In the genomic region with DNA sequence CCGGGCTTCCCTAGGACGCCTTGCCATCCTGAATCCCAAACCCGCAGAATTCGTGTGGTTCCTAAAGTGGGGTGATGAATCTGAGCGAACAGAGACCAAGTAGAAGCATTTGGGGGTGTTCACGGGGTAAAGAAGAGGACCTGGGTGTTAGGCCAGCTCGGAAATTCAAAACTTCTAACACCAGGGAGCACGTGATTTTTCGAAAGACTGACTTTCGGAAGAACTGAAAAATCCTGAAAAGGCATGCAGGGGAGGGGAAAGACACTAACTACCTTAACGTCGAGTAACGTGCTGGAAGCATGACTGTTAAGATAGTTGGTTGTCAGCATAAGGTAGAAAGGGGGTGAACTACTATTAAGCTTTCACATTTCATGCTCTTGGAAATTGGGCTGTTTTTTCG, we compare ENCODE assay signal across 8 mouse cellular contexts. TPM values are rescaled to one million over a fixed set of nuclear protein-coding genes. Genes with fewer than 3 reads are reported as not detected.
A peak's percentile ranks its signal among the peaks of the same experiment; 100 is the strongest.
DNase-seq lines count a peak whose midpoint lies in the region; ATAC-seq lines count a peak whose summit lies in the region.

No protein-coding gene starts in this region.

- no peaks in the 10 kb centered on the region for H3K36me3 ChIP-seq in liver, embryonic 13.5 days

- peaks cover 41% of the 10 kb centered on the region for H3K4me1 ChIP-seq in liver, embryonic 13.5 days (replicated peaks)

- H3K9me3 ChIP-seq in liver, embryonic 13.5 days (replicated peaks) = no peaks in the 10 kb centered on the region

- peak overlapping the region; percentile 85 for H3K4me3 ChIP-seq in liver, embryonic 13.5 days (replicated peaks)

- DNase-seq in frontal cortex, postnatal 25 days (ENCODE audit: low spot score in 2 of 2) = no peak
- peak; percentile 50 for DNase-seq in thymus, postnatal 0 days (ENCODE audit: low spot score)
- DNase-seq in thymus, adult 18-20 months = no peak
- no peak for DNase-seq in liver, embryonic 13.5 days
- no peak for DNase-seq in right cerebral cortex, adult 18-20 months
- DNase-seq in layer of hippocampus, postnatal 14 days (ENCODE audit: low spot score in 2 of 2) = no peak
- DNase-seq in thymus, postnatal 4 days = no peak

- WGBS in liver, embryonic 13.5 days (ENCODE audit: insufficient replicate concordance) = 1% methylated on average over 14 of the region's 14 CpGs

- H3K27me3 ChIP-seq in liver, embryonic 13.5 days = peaks cover 47% of the 10 kb centered on the region

- H3K4me2 ChIP-seq in liver, embryonic 13.5 days = peak overlapping the region; percentile 100

- H3K27ac ChIP-seq in liver, embryonic 13.5 days = 0 out of 2 replicates have a peak overlapping the region, but pooled peaks have one; percentile 4

- H3K9ac ChIP-seq in liver, embryonic 13.5 days = peak overlapping the region; percentile 92

- peak; percentile 2; the same call in 1 of the 2 replicates for ATAC-seq in frontal cortex, adult (ENCODE audit: low TSS enrichment)
- no peak for ATAC-seq in liver, embryonic 13.5 days (ENCODE audit: low read depth)

RNA-seq across cellular contexts. Expression of a gene that starts 5.1 kb away (rescaled TPM):
- polyA plus RNA-seq in thymus, postnatal 0 days (2015; fragmentation: Nextera tagmentation; extraction: Ambion mirVana) = 6.4 and 6.7 TPM in 2 replicates
- polyA plus RNA-seq in liver, embryonic 13.5 days (2015; fragmentation: Nextera tagmentation; extraction: Ambion mirVana) = 3.4 and 4.1 TPM in 2 replicates
- 10 to 100 TPM; 40.2 to 48.1 TPM for total RNA-seq in layer of hippocampus, postnatal 14 days (2021)
